Mouse (Mus musculus) liver, postnatal 0 days (tissue): ENCODE results near the gene Rere. TPM values are rescaled to one million over a fixed set of nuclear protein-coding genes. Genes with fewer than 3 reads are reported as not detected.

ENCODE experiments used
- ATAC-seq: fragments of 200-750 bp; cut with Nextera tagmentation; 2 replicates; pipeline ENCODE4 v1.8.0; 2017; ENCODE audit warnings: mild to moderate bottlenecking, moderate library complexity
- DNase-seq: peaks from one replicate; pipeline ENCODE4 v3.0.0-alpha.2; 2016
- H3K27ac ChIP-seq: fragments of 300-500 bp; sonication (generic); 2 replicates; pipeline ENCODE4 v1.5.1; 2014; ENCODE audit warnings: antibody characterized with exemption, moderate library complexity, mild to moderate bottlenecking, low read depth
- H3K27me3 ChIP-seq: fragments of 300-500 bp; sonication (generic); 2 replicates; pipeline ENCODE4 v1.6.1; 2014; ENCODE audit warnings: low read length, control low read depth, mixed read lengths; ENCODE audit not compliant: insufficient read depth
- H3K36me3 ChIP-seq: fragments of 300-500 bp; sonication (generic); replicated peaks from 2 replicates; pipeline ENCODE4 v1.6.1; 2014; ENCODE audit warnings: mild to moderate bottlenecking, control low read depth, low read length, moderate library complexity, mixed read lengths; ENCODE audit not compliant: insufficient read depth
- H3K4me1 ChIP-seq: fragments of 300-500 bp; sonication (generic); 2 replicates; pipeline ENCODE4 v1.6.1; 2014; ENCODE audit warnings: antibody characterized with exemption, mild to moderate bottlenecking, control low read depth; ENCODE audit not compliant: insufficient read depth
- H3K4me2 ChIP-seq: fragments of 300-500 bp; sonication (generic); 2 replicates; pipeline ENCODE4 v1.6.1; 2014; ENCODE audit warnings: low read depth, mild to moderate bottlenecking, low read length, moderate library complexity, mixed read lengths
- H3K4me3 ChIP-seq: fragments of 300-500 bp; sonication (generic); 2 replicates; pipeline ENCODE4 v1.5.1; 2014; ENCODE audit warnings: low read depth, low read length
- H3K9ac ChIP-seq: fragments of 300-500 bp; sonication (generic); replicated peaks from 2 replicates; pipeline ENCODE4 v1.6.1; 2014; ENCODE audit warnings: mild to moderate bottlenecking, moderate library complexity
- H3K9me3 ChIP-seq: fragments of 300-500 bp; sonication (generic); 2 replicates; pipeline ENCODE4 v1.6.1; 2016; ENCODE audit warnings: mild to moderate bottlenecking, control low read depth, low read length, mixed read lengths
- CTCF ChIP-seq: sonication (generic); IDR thresholded peaks from 2 replicates; pipeline ENCODE4 v1.5.1; 2016; ENCODE audit warnings: antibody characterized with exemption, low read depth
- EP300 ChIP-seq: IDR thresholded peaks from 2 replicates; pipeline ENCODE4 v1.6.1; 2016; ENCODE audit warnings: antibody characterized with exemption, low read depth, mild to moderate bottlenecking
- WGBS: fragments of 180-500 bp; shearing (Covaris S2); extraction: QIAGEN DNeasy Blood & Tissue Kit; methylation state at CpG from one replicate; pipeline ENCODE4 v1.1.7; 2014; ENCODE audit not compliant: insufficient replicate concordance; 5-methylcytosine and 5-hydroxymethylcytosine counted together
- polyA plus RNA-seq: library from polyadenylated mRNA; unstranded; fragments of >200 nt; fragmentation: Nextera tagmentation; extraction: Ambion mirVana; gene quantifications from 2 replicates; pipeline ENCODE4 v1.2.1, GENCODE M21; 2015

Gene Rere
- polyA plus RNA-seq, 1 experiment from 2014 or later = 4.3 TPM

DNA sequence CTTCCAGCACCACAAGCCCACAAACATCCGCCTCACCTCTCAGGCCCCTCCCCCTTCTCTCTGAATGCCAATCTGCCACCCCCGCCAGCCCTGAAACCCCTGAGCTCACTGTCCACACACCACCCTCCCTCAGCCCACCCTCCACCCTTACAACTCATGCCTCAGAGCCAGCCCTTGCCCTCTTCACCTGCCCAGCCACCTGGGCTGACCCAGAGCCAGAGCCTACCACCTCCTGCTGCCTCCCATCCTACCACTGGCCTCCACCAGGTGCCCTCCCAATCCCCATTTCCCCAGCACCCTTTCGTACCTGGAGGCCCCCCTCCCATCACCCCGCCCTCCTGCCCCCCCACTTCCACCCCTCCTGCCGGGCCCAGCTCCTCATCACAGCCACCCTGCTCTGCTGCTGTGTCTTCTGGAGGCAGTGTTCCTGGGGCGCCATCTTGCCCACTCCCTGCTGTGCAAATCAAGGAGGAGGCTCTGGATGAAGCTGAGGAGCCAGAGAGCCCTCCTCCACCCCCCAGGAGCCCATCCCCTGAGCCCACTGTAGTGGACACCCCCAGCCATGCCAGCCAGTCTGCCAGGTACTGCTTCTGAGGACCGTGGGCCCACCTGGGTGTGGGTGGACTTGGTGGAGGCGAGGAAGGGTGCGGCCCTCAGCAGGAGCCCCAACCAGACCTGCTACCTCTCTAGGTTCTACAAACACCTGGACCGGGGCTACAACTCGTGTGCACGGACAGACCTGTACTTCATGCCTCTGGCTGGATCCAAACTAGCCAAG lies 334.0 kb downstream of the Rere start:
- H3K4me1 ChIP-seq = no peaks in the 10 kb centered on the region
- no peak overlapping the region for H3K27ac ChIP-seq
- DNase-seq = no peak
- no peaks in the 10 kb centered on the region for H3K9me3 ChIP-seq
- no peak; the same call in 1 of the 2 replicates for ATAC-seq
- H3K4me3 ChIP-seq = no peak overlapping the region
- H3K36me3 ChIP-seq = peaks cover 86% of the 10 kb centered on the region
- H3K9ac ChIP-seq = no peak overlapping the region
- WGBS = 86% methylated on average over 12 of the region's 12 CpGs
- TF ChIP-seq EP300 = no peak
- H3K4me2 ChIP-seq = no peak overlapping the region
- no peaks in the 10 kb centered on the region for H3K27me3 ChIP-seq

DNA sequence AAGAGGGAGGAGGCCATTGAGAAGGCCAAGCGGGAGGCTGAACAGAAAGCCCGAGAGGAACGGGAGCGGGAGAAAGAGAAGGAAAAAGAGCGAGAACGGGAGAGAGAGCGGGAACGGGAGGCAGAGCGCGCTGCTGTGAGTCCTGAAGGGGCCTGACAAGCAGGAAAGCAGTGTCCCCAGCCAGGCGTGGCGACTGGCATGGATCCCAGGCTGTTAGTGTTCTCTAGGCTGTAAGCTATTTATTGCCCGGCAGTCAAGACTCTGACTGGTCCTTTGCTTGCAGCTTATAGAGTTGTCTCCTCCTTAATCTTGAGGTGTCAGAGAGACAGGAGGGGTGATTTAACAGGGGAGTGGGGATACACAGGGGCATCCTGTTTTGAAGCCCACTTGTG lies 334.6 kb downstream of the Rere start:
- no peak overlapping the region for H3K4me2 ChIP-seq
- no peaks in the 10 kb centered on the region for H3K27me3 ChIP-seq
- peaks cover 83% of the 10 kb centered on the region for H3K36me3 ChIP-seq
- no peak for ATAC-seq
- DNase-seq = no peak
- H3K9me3 ChIP-seq = no peaks in the 10 kb centered on the region
- no peak for TF ChIP-seq EP300
- no peak for TF ChIP-seq CTCF
- no peak overlapping the region for H3K9ac ChIP-seq
- no peak overlapping the region for H3K27ac ChIP-seq
- H3K4me3 ChIP-seq = no peak overlapping the region
- no peaks in the 10 kb centered on the region for H3K4me1 ChIP-seq
- 81% methylated on average over 13 of the region's 13 CpGs for WGBS

DNA sequence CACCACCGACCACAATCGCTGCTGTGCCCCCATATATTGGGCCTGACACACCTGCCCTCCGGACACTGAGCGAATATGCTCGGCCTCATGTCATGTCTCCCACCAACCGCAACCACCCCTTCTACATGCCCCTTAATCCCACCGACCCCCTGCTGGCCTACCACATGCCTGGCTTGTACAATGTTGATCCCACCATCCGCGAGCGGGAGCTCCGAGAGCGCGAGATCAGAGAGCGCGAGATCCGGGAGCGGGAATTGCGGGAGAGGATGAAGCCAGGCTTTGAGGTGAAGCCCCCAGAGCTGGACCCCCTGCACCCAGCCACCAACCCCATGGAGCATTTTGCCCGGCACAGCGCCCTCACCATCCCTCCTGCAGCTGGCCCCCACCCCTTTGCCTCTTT lies 335.4 kb downstream of the Rere start:
- Histone ChIP-seq H3K4me1 (no peaks in the 10 kb centered on the region), H3K4me3 (no peak overlapping the region), H3K36me3 (peaks cover 79% of the 10 kb centered on the region), H3K27me3 (no peaks in the 10 kb centered on the region), H3K4me2 (no peak overlapping the region), H3K27ac (no peak overlapping the region), H3K9me3 (no peaks in the 10 kb centered on the region), H3K9ac (no peak overlapping the region)
- no peak for TF ChIP-seq EP300
- no peak for TF ChIP-seq CTCF
- 96% methylated on average over 20 of the region's 20 CpGs for WGBS
- no peak for ATAC-seq
- DNase-seq = no peak

DNA sequence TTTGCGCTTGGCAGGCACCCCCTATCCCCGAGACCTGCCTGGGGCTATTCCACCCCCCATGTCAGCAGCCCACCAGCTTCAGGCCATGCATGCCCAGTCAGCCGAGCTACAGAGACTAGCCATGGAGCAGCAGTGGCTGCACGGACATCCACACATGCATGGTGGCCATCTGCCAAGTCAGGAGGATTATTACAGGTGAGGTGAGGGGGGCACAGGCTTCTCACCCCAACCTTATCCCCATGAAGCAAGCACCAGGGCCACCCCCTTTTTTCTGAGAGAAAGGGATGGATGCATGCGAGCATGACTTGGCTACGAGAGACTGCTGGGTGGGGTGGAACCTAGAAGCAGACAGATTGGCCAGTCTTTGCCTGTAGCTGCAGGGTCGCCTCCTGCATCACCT lies 337.6 kb downstream of the Rere start:
- H3K4me2 ChIP-seq = no peak overlapping the region
- peaks cover 66% of the 10 kb centered on the region for H3K36me3 ChIP-seq
- TF ChIP-seq EP300 (no peak), CTCF (no peak)
- H3K9me3 ChIP-seq = no peaks in the 10 kb centered on the region
- no peak overlapping the region for H3K9ac ChIP-seq
- no peak overlapping the region for H3K4me3 ChIP-seq
- WGBS = 84% methylated on average over 7 of the region's 7 CpGs
- ATAC-seq (no peak), DNase-seq (no peak)
- H3K27me3 ChIP-seq = no peaks in the 10 kb centered on the region
- no peaks in the 10 kb centered on the region for H3K4me1 ChIP-seq
- H3K27ac ChIP-seq = no peak overlapping the region

DNA sequence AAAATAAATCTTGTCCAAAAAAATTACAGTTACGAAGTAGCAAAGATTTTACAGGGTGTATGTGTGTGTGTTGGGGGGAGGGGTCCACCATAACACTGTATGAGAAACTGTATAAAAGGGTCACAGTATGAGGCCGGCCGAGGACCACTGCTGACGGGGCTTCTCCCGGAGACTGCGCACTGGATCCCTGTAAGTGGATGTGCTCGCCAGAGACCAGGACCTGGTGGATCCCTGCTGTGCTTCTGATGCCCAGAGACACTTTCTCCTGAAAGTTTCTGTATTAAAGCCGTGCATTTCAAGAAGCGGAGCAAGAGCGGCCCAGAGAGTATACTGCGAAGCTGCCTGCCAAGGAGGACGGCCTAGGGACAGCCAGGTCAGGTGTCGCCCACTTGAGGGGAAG lies 341.2 kb downstream of the Rere start:
- no peaks in the 10 kb centered on the region for H3K27me3 ChIP-seq
- no peaks in the 10 kb centered on the region for H3K9me3 ChIP-seq
- ATAC-seq = no peak
- DNase-seq = no peak
- H3K4me1 ChIP-seq = 0 out of 2 replicates have a peak, but pooled peaks cover 2% of the 10 kb centered on the region
- peaks cover 31% of the 10 kb centered on the region for H3K36me3 ChIP-seq
- 89% methylated on average over 13 of the region's 13 CpGs for WGBS
- H3K27ac ChIP-seq = no peak overlapping the region
- no peak overlapping the region for H3K4me3 ChIP-seq
- TF ChIP-seq CTCF (no peak), EP300 (no peak)
- H3K4me2 ChIP-seq = no peak overlapping the region
- no peak overlapping the region for H3K9ac ChIP-seq

DNA sequence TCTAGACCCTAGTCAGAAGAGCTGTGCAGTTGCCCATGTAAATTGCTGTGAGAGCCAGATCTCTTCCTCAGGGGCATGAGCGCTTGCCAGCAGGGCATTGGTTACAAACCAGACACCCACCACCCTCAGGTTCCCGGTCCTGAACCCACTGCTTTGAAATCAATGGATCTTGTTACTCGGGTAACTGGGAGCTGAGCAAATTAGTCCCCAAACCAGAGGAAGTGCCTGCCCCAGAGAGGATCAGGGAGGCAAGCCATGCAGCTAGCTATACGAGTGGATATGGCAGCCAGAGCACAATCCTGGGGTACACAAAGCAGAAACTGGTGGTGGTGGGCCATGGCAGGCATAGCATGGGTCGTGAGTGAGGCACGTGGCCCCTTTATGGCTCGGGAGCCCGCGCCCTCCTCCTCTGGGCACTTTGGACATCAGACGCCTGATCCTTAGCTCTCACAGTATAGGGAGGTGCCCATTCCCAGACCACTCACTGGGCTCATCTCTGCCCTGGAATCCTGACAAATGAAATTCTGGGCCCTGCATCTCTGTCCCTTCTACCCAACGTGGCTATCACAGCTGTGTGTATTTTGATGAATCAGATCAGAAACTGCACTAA lies 342.9 kb downstream of the Rere start:
- no peak for ATAC-seq
- H3K9ac ChIP-seq = no peak overlapping the region
- peaks cover 5% of the 10 kb centered on the region; the same call in 1 of the 2 replicates for H3K4me1 ChIP-seq
- H3K27me3 ChIP-seq = no peaks in the 10 kb centered on the region
- H3K4me3 ChIP-seq = no peak overlapping the region
- DNase-seq = no peak
- no peaks in the 10 kb centered on the region for H3K9me3 ChIP-seq
- no peak overlapping the region for H3K4me2 ChIP-seq
- TF ChIP-seq CTCF = no peak
- TF ChIP-seq EP300 = no peak
- H3K27ac ChIP-seq = no peak overlapping the region
- WGBS = 64% methylated on average over 11 of the region's 11 CpGs
- peaks cover 15% of the 10 kb centered on the region; the same call in 1 of the 2 replicates for H3K36me3 ChIP-seq
